Mouse (Mus musculus) liver, embryonic 14.5 days (tissue): ENCODE data around the gene Zbtb16.

Source experiments
- CTCF ChIP-seq: IDR thresholded peaks from 2 replicates; pipeline ENCODE4 v1.5.1; 2016; ENCODE audit warnings: antibody characterized with exemption, low read depth, control low read depth
- EP300 ChIP-seq: IDR thresholded peaks from 2 replicates; pipeline ENCODE4 v1.6.1; 2016; ENCODE audit warnings: antibody characterized with exemption, low read depth

DNA sequence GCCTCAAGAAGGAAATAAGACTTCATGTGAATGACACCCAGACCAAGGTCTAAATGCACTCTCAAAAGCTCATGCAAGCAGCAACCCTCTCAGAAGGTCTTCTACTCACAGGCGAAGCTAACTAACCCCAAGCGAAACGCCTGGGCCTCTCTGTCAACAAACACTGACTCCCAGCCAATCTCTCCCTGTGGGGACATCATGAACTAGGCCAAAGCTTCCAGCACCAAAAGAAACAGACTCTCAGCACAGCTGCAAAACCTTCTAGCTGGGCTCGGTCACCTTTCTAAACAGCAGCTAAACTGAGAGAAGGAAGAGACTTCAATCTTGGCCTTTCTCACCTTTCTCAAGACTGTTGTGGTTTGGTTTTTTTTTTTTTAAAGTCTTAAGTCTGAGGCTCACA, 86.9 kb downstream of the Zbtb16 start:
- no peak for TF ChIP-seq CTCF
- TF ChIP-seq EP300: no peak
